Mouse (Mus musculus): ENCODE data around the gene St6galnac3. TPM values are rescaled to one million over a fixed set of nuclear protein-coding genes. Genes with fewer than 3 reads are reported as not detected.

St6galnac3 gene
- polyA plus RNA-seq, 1 experiment from 2014 or later = 8.5 TPM

GRCm38 (mm10) chr3:153723467-153724079 lies 1.4 kb downstream of the St6galnac3 start:
- no peak overlapping the region for H3K4me3 ChIP-seq (ENCODE audit: low read depth, low read length)
- no peaks in the 10 kb centered on the region for H3K9me3 ChIP-seq (ENCODE audit: control insufficient read depth)
- peaks cover 6% of the 10 kb centered on the region for H3K27me3 ChIP-seq (replicated peaks; ENCODE audit: control insufficient read depth, insufficient read depth, low read length)
- H3K27ac ChIP-seq (ENCODE audit: low read depth, low read length) = no peak overlapping the region
- no peaks in the 10 kb centered on the region for H3K4me1 ChIP-seq (replicated peaks; ENCODE audit: control insufficient read depth, insufficient read depth, low read length)
- ATAC-seq = no peak
- WGBS = 76% methylated on average over 9 of the region's 9 CpGs
- peak overlapping the region; percentile 92 for H3K4me2 ChIP-seq (replicated peaks; ENCODE audit: low read depth)
- TF ChIP-seq CTCF (IDR thresholded peaks at IDR 0.05; ENCODE audit: low read depth) = no peak
- no peaks in the 10 kb centered on the region for H3K36me3 ChIP-seq (ENCODE audit: control insufficient read depth, insufficient read depth)
- no peak overlapping the region for H3K9ac ChIP-seq (ENCODE audit: low read depth, low read length)

- TF ChIP-seq CTCF (IDR thresholded peaks at IDR 0.05; ENCODE audit: low read depth) = no peak
- WGBS = 79% methylated on average over 16 of the region's 16 CpGs
Measured at GRCm38 (mm10) chr3:153721525-153721924, 3.4 kb downstream of the St6galnac3 start.

GRCm38 (mm10) chr3:153720922-153721321 lies 4.1 kb downstream of the St6galnac3 start:
- TF ChIP-seq CTCF (IDR thresholded peaks at IDR 0.05; ENCODE audit: low read depth) = no peak
- no peak overlapping the region for H3K4me2 ChIP-seq (replicated peaks; ENCODE audit: low read depth)
- H3K36me3 ChIP-seq (ENCODE audit: control insufficient read depth, insufficient read depth) = no peaks in the 10 kb centered on the region
- no peak overlapping the region for H3K9ac ChIP-seq (ENCODE audit: low read depth, low read length)
- 68% methylated on average over 4 of the region's 4 CpGs for WGBS
- no peaks in the 10 kb centered on the region for H3K4me1 ChIP-seq (replicated peaks; ENCODE audit: control insufficient read depth, insufficient read depth, low read length)
- no peaks in the 10 kb centered on the region for H3K9me3 ChIP-seq (ENCODE audit: control insufficient read depth)
- ATAC-seq = no peak
- H3K27ac ChIP-seq (ENCODE audit: low read depth, low read length) = no peak overlapping the region
- peaks cover 6% of the 10 kb centered on the region for H3K27me3 ChIP-seq (replicated peaks; ENCODE audit: control insufficient read depth, insufficient read depth, low read length)
- H3K4me3 ChIP-seq (ENCODE audit: low read depth, low read length) = no peak overlapping the region

More at GRCm38 (mm10) chr3:153721525-153721924, 3.4 kb downstream of the St6galnac3 start:
- no peaks in the 10 kb centered on the region for H3K9me3 ChIP-seq (ENCODE audit: control insufficient read depth)
- H3K4me2 ChIP-seq (replicated peaks; ENCODE audit: low read depth) = no peak overlapping the region
- peaks cover 6% of the 10 kb centered on the region for H3K27me3 ChIP-seq (replicated peaks; ENCODE audit: control insufficient read depth, insufficient read depth, low read length)
- no peaks in the 10 kb centered on the region for H3K4me1 ChIP-seq (replicated peaks; ENCODE audit: control insufficient read depth, insufficient read depth, low read length)
- H3K9ac ChIP-seq (ENCODE audit: low read depth, low read length) = no peak overlapping the region
- H3K4me3 ChIP-seq (ENCODE audit: low read depth, low read length) = no peak overlapping the region
- no peak for ATAC-seq
- H3K27ac ChIP-seq (ENCODE audit: low read depth, low read length) = no peak overlapping the region
- no peaks in the 10 kb centered on the region for H3K36me3 ChIP-seq (ENCODE audit: control insufficient read depth, insufficient read depth)

GRCm38 (mm10) chr3:153720296-153720695 lies 4.7 kb downstream of the St6galnac3 start:
- Histone ChIP-seq H3K9ac (ENCODE audit: low read depth, low read length) (no peak overlapping the region), H3K4me3 (ENCODE audit: low read depth, low read length) (no peak overlapping the region), H3K9me3 (ENCODE audit: control insufficient read depth) (no peaks in the 10 kb centered on the region), H3K27me3 (replicated peaks; ENCODE audit: control insufficient read depth, insufficient read depth, low read length) (peaks cover 6% of the 10 kb centered on the region), H3K4me1 (replicated peaks; ENCODE audit: control insufficient read depth, insufficient read depth, low read length) (no peaks in the 10 kb centered on the region), H3K27ac (ENCODE audit: low read depth, low read length) (no peak overlapping the region), H3K4me2 (replicated peaks; ENCODE audit: low read depth) (no peak overlapping the region), H3K36me3 (ENCODE audit: control insufficient read depth, insufficient read depth) (no peaks in the 10 kb centered on the region)
- no peak for ATAC-seq
- no peak for TF ChIP-seq CTCF (IDR thresholded peaks at IDR 0.05; ENCODE audit: low read depth)
- 48% methylated on average over 3 of the region's 3 CpGs for WGBS

GRCm38 (mm10) chr3:153719256-153719970 lies 5.6 kb downstream of the St6galnac3 start:
- H3K36me3 ChIP-seq (ENCODE audit: control insufficient read depth, insufficient read depth) = no peaks in the 10 kb centered on the region
- 0 out of 2 replicates have a peak, but pooled peaks cover under 1% of the 10 kb centered on the region for H3K27me3 ChIP-seq (replicated peaks; ENCODE audit: control insufficient read depth, insufficient read depth, low read length)
- ATAC-seq = no peak
- TF ChIP-seq CTCF (IDR thresholded peaks at IDR 0.05; ENCODE audit: low read depth) = no peak
- H3K4me1 ChIP-seq (replicated peaks; ENCODE audit: control insufficient read depth, insufficient read depth, low read length) = no peaks in the 10 kb centered on the region
- H3K27ac ChIP-seq (ENCODE audit: low read depth, low read length) = 0 out of 2 replicates have a peak overlapping the region, but pooled peaks have one; percentile 21
- 69% methylated on average over 9 of the region's 9 CpGs for WGBS
- H3K9me3 ChIP-seq (ENCODE audit: control insufficient read depth) = no peaks in the 10 kb centered on the region
- H3K4me3 ChIP-seq (ENCODE audit: low read depth, low read length) = no peak overlapping the region
- no peak overlapping the region for H3K4me2 ChIP-seq (replicated peaks; ENCODE audit: low read depth)
- no peak overlapping the region for H3K9ac ChIP-seq (ENCODE audit: low read depth, low read length)

GRCm38 (mm10) chr3:153718724-153719123 lies 6.2 kb downstream of the St6galnac3 start:
- no peaks in the 10 kb centered on the region for H3K27me3 ChIP-seq (replicated peaks; ENCODE audit: control insufficient read depth, insufficient read depth, low read length)
- TF ChIP-seq CTCF (IDR thresholded peaks at IDR 0.05; ENCODE audit: low read depth) = no peak
- H3K36me3 ChIP-seq (ENCODE audit: control insufficient read depth, insufficient read depth) = no peaks in the 10 kb centered on the region
- no peaks in the 10 kb centered on the region for H3K9me3 ChIP-seq (ENCODE audit: control insufficient read depth)
- H3K9ac ChIP-seq (ENCODE audit: low read depth, low read length) = no peak overlapping the region
- no peak overlapping the region for H3K27ac ChIP-seq (ENCODE audit: low read depth, low read length)
- no peak overlapping the region for H3K4me2 ChIP-seq (replicated peaks; ENCODE audit: low read depth)
- ATAC-seq = no peak
- 68% methylated on average over 8 of the region's 8 CpGs for WGBS
- H3K4me1 ChIP-seq (replicated peaks; ENCODE audit: control insufficient read depth, insufficient read depth, low read length) = no peaks in the 10 kb centered on the region
- H3K4me3 ChIP-seq (ENCODE audit: low read depth, low read length) = no peak overlapping the region

All from intestine, postnatal 0 days (tissue).